Mouse (Mus musculus) myocyte (in vitro differentiated cells): ENCODE measurements at regions not wholly inside any gene's neighbourhood (a gene's known extent, or its start where the extent isn't known, plus 50 kb on each side); places are given as distances from the start of the nearest gene placed in this dataset.

Experiments
- CEBPB ChIP-seq: IDR thresholded peaks from 2 replicates; pipeline ENCODE4 v1.6.1; 2011; ENCODE audit warnings: mild to moderate bottlenecking, moderate library complexity; ENCODE audit not compliant: poor library complexity, insufficient read depth, severe bottlenecking
- E2F4 ChIP-seq: IDR thresholded peaks from one replicate; pipeline ENCODE4 v1.6.1; 2011; ENCODE audit warnings: mild to moderate bottlenecking, control low read depth, moderate library complexity; ENCODE audit not compliant: insufficient read depth
- MAX ChIP-seq: IDR thresholded peaks from one replicate; pipeline ENCODE4 v1.6.1; 2011; ENCODE audit warnings: low read depth, mild to moderate bottlenecking, control low read depth
- MYOG ChIP-seq, 3 experiments: IDR thresholded peaks; one replicate each; pipeline ENCODE4 v1.6.1; 2011; ENCODE audit warnings: control low read depth in 2 of 3, low read depth in 2 of 3, mild to moderate bottlenecking in 2 of 3; ENCODE audit not compliant: insufficient read length in 2 of 3, control insufficient read depth in 1 of 3, insufficient read depth in 1 of 3
- POLR2A ChIP-seq: IDR thresholded peaks from one replicate; pipeline ENCODE4 v1.6.1; 2011; ENCODE audit warnings: low read depth, mild to moderate bottlenecking, control low read depth, moderate library complexity; ENCODE audit not compliant: insufficient read length
- POLR2AphosphoS2 ChIP-seq: IDR thresholded peaks from one replicate; pipeline ENCODE4 v1.6.1; 2011; ENCODE audit warnings: low read depth, control low read depth; ENCODE audit not compliant: insufficient read length
- REST ChIP-seq: IDR thresholded peaks from one replicate; pipeline ENCODE4 v1.6.1; 2011; ENCODE audit warnings: mild to moderate bottlenecking, control low read depth, moderate library complexity; ENCODE audit not compliant: insufficient read depth, insufficient read length
- SRF ChIP-seq: IDR thresholded peaks from one replicate; pipeline ENCODE4 v1.6.1; 2011; ENCODE audit warnings: low read depth; ENCODE audit not compliant: control insufficient read depth, insufficient read length
- TCF12 ChIP-seq: IDR thresholded peaks from one replicate; pipeline ENCODE4 v1.6.1; 2011; ENCODE audit warnings: mild to moderate bottlenecking, control low read depth; ENCODE audit not compliant: poor library complexity, insufficient read depth, severe bottlenecking
- USF1 ChIP-seq: IDR thresholded peaks from one replicate; pipeline ENCODE4 v1.6.1; 2011; ENCODE audit warnings: low read depth, mild to moderate bottlenecking, control low read depth, moderate library complexity

- TF ChIP-seq POLR2A, result no peak
- no peak for TF ChIP-seq POLR2AphosphoS2
- TF ChIP-seq CEBPB, result no peak
- no peak for TF ChIP-seq E2F4
- no peak for TF ChIP-seq USF1
- TF ChIP-seq MAX, result no peak
- TF ChIP-seq REST, result no peak
- no peak for TF ChIP-seq TCF12
- no peak for TF ChIP-seq MYOG (IDR thresholded peaks at IDR 0.05; ENCODE audit: control insufficient read depth in 1 of 3, insufficient read depth in 1 of 3, insufficient read length in 2 of 3, low read depth in 2 of 3)
- no peak for TF ChIP-seq SRF
Observed at GRCm38 (mm10) chr5:101384316-101384715, 280.5 kb downstream of the Nkx6-1 start.
